Mouse (Mus musculus) layer of hippocampus, adult 11-12 months (tissue): Measurements from ENCODE around the gene Fbxl5.

Source experiments
- DNase-seq: peaks from one replicate; pipeline ENCODE4 v3.0.0; 2022; ENCODE audit warnings: low spot score

Fbxl5 gene

DNA sequence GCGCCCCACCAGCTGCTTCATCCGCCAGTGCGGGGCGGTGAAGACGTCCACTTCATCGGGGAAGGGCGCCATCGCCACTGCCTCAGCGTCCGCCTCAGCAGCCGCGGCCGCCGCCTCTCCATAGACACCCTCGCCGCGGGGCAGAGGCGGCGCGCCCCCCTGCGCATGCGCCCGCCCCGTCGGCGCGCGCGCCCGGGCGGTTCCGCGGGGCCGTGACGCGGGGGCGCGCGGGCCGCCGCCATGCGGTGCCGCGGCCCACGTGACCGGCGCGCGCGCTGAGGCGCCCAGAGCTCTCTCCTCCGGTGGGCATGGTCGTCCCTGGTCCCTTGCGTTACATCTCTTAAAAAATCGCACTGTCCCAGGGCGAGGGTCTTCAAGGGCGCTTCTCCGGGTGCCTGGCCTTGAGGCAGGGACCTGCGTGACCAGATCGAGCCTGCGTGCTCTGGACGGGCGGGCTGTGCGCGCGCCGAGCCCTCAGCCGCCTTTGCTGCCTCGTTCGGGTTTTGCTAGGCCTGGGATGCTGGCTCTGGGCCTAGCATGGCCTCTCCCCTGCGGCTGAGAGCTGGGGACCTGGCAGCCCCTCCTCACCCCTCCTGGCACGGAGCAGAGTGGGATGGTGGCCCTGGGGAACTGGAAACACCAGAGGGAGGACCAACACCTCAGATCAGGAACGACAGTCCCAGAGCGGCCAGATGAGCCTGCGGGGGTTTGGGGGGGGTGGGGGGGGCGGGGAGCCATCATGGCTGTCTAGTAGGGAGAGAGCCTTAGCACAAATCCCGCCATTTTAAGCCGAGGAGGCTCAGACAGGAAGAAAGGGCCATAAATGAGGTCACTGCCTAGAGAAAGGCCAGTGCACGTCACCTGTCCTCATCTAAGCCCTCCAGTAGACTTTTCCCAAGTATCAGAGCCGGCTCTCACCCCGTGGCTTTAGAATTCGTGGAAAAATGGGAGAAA, 39.2 kb downstream of the Fbxl5 start:
- DNase-seq = peak; percentile 80

- DNase-seq = no peak
Measured at GRCm38 (mm10) chr5:43781423-43781976, 39.9 kb downstream of the Fbxl5 start.

GRCm38 (mm10) chr5:43778583-43778982, 42.9 kb downstream of the Fbxl5 start:
- no peak for DNase-seq

GRCm38 (mm10) chr5:43776993-43777392, 44.4 kb downstream of the Fbxl5 start:
- no peak for DNase-seq

- no peak for DNase-seq
Measured at GRCm38 (mm10) chr5:43776407-43776806, 45.0 kb downstream of the Fbxl5 start.

GRCm38 (mm10) chr5:43771555-43771954, 49.9 kb downstream of the Fbxl5 start:
- DNase-seq = no peak

GRCm38 (mm10) chr5:43770618-43771354, 50.7 kb downstream of the Fbxl5 start:
- DNase-seq = no peak

GRCm38 (mm10) chr5:43749092-43749491, 72.3 kb downstream of the Fbxl5 start:
- DNase-seq = no peak

DNA sequence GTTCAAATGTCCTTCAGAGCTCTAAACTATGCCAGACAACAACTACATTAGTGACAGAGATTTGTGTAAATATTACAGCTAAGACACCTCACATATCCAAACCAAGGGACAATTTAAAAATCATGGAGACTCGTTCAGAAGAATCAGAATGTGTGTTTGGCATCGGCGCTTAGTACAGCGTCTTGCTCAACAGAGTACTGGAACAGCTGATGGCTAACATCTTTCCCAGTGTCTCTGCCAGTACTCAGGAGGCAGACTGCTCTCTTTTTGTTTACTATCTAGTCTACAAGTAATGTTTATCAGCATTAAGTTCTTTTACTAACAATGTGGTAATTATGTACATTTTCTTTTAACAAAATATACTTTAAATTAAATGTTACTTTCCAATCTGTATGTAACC, 73.4 kb downstream of the Fbxl5 start:
- DNase-seq = no peak

DNA sequence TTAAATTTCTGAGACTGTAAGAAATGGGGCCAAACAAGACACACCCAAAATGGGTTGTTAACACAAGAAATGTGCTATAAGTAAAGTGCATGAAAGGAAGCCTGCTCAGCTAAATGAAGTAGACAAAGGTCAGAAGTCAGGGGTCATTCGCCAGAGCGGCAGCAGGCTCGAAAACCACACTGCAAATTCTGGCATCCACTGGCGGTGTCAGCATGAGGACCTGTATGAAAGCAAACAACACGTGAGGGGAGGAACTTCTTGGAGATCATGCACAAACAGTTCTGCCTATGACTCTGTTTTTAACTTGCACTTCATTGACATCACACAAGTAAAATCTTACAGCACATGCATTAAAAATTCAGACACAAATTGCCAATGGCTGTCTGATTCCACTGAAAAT, 76.3 kb downstream of the Fbxl5 start:
- DNase-seq = no peak

- DNase-seq = no peak
Measured at GRCm38 (mm10) chr5:43744187-43744586, 77.3 kb downstream of the Fbxl5 start.

- DNase-seq = no peak
Measured at GRCm38 (mm10) chr5:43732381-43732780, 89.1 kb downstream of the Fbxl5 start.

GRCm38 (mm10) chr5:43728375-43729165, 92.9 kb downstream of the Fbxl5 start:
- no peak for DNase-seq

- no peak for DNase-seq
Measured at GRCm38 (mm10) chr5:43723830-43724229, 97.6 kb downstream of the Fbxl5 start.

DNA sequence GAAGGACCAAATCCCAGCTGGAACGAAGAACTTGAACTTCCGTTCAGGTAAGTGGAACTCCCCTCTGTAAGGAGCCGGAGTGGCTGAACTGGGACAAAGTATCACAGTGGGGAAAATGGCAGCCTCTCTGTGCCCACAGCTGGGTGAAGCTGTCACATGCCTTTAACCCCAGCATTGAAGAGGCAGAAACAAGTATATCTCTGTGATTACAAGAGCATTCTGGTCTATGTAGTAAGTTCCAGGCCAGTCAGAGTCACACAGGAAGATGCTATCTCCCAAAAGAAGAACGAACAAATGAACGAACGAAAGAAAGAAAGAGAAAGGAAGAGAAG, 99.0 kb downstream of the Fbxl5 start:
- DNase-seq = no peak

DNA sequence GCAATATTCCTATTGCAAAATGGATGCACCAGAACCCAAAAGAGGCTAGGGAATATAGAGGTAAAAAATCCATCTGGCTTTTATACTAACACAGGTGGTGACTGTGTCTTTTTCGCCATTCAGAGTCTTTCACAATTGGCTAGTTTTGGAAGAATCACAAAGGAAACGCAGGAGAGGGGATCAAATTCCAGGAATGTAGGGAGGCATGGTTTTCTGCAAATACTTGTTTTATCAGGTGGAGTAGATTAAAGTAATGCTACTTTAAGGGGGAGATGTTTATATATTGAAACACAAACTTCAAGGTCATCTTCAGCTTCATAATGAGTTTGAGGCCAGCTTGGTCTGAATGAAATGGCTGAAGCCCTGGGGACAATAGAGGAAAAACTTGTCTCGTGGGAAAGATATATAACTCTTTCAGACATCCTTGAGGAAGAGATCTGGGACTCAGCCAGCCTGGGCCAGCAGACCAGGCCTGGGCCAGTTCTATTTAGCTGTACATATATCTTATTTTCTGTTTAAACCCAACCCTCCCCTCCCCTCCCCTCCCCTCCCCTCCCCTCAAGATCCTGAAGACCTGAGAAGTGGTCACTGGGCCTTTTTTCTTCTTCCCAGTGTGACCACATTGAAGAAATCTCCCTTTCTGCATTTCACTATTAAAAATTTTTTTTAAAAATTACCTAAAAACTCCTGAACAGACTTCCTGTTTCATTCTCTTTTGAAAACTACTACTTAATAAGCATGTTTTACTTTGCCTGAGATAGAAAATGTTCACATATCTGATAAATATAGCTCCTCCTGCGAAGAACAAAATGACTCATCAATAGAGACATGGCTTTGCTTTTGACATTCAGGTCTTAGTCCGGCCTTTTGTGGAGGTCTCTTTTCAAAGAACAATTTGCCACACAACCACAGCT, 99.6 kb downstream of the Fbxl5 start:
- DNase-seq = no peak

DNA sequence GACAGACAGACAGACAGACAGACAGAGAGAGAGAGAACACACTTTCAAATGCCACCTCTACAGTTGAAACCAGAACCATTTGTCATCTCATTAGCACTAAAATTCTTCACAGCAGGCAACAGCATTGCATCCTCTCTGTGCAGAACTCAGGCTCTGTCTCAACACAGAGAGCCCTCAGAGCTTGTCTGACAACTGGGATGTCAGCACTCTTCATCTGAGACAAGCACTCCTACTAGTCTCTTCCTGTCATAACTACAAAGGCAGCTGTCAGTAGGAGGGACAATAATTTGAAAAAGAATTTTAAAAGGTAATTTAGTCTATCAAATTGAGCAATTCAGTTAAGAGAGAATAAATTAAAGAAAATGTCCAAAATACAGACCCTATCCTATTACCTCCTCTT, 122.2 kb downstream of the Fbxl5 start:
- no peak for DNase-seq

GRCm38 (mm10) chr5:43697133-43697532, 124.3 kb downstream of the Fbxl5 start:
- DNase-seq = no peak
